Mouse (Mus musculus) mouse trophoblast stem cell (cell line): ENCODE results near the gene Lrrn1.

Experiments used
- in situ Hi-C, 2 experiments: fragments of 300-500 bp; cut with MseI, MboI; formaldehyde crosslinking; loops; 2 replicates in 1 of 2; 3 replicates in 1 of 2; pipeline ENCODE4 v1.15.1; 2025

The Lrrn1 gene

GRCm38 (mm10) chr6:107577309-107577708 lies 47.7 kb downstream of the Lrrn1 start:
- in situ Hi-C loops = no loop called here

- in situ Hi-C loops = no loop called here
Measured at GRCm38 (mm10) chr6:107583759-107584383, 54.3 kb downstream of the Lrrn1 start.

DNA sequence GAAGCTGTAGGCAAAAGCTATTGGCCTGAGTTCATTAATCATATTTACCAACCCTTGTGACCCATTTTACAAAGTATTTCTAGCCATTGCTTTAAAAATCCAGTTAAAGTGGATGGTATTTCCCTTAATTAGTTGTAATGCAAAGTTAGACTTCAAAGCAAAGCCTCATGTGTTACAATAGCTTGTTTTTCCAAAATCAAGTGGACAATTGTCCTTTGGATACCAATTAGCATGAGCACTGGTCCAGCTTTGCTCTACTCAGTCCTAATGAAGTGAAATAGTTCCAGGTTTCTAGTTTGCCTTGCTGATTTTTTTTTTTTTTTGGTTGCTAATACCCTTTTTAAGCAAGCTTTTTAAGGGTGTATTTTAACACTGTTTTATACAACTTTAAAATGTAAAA lies 75.6 kb downstream of the Lrrn1 start:
- in situ Hi-C loops = no loop called here

GRCm38 (mm10) chr6:107614288-107614687 lies 84.7 kb downstream of the Lrrn1 start:
- in situ Hi-C loops = no loop called here
